Mouse (Mus musculus) megakaryocyte, embryonic 14.5 days (primary cell): ENCODE data around the gene Sema6b. TPM values are rescaled to one million over a fixed set of nuclear protein-coding genes. Genes with fewer than 3 reads are reported as not detected.
"Not testable (repeated sequence)": the region's sequence is repeated elsewhere in the genome, so short reads cannot be mapped to it uniquely, and the experiment has no call there.

Source experiments
- H3K27me3 ChIP-seq: replicated peaks from 2 replicates; pipeline ENCODE3; 2012; ENCODE audit warnings: inconsistent platforms
- H3K36me3 ChIP-seq: replicated peaks from 2 replicates; pipeline ENCODE3; 2012; ENCODE audit warnings: low read length, inconsistent platforms, mixed read lengths
- H3K4me1 ChIP-seq: 2 replicates; pipeline ENCODE4 v1.6.1; 2012; ENCODE audit warnings: inconsistent platforms
- H3K4me3 ChIP-seq: replicated peaks from 2 replicates; pipeline ENCODE3; 2012; ENCODE audit warnings: moderate library complexity, mild to moderate bottlenecking, inconsistent platforms
- H3K9me3 ChIP-seq: 2 replicates; pipeline ENCODE4 v1.6.1; 2012; ENCODE audit warnings: inconsistent platforms
- FLI1 ChIP-seq: IDR thresholded peaks from 2 replicates; pipeline ENCODE4 v1.6.1; 2012; ENCODE audit warnings: low read length, inconsistent platforms, mixed read lengths
- GATA1 ChIP-seq: IDR thresholded peaks from 3 replicates; pipeline ENCODE4 v1.6.1; 2012; ENCODE audit warnings: mixed read lengths, low read length, inconsistent platforms, borderline replicate concordance
- polyA plus RNA-seq: library from polyadenylated mRNA; stranded (reverse); fragments of >175 nt; gene quantifications from 2 replicates; pipeline ENCODE4 v1.2.3, GENCODE M21; 2012; ENCODE audit warnings: low replicate concordance; ENCODE audit not compliant: insufficient read depth

Sema6b gene
- polyA plus RNA-seq, 1 experiment: 19.4 TPM

DNA sequence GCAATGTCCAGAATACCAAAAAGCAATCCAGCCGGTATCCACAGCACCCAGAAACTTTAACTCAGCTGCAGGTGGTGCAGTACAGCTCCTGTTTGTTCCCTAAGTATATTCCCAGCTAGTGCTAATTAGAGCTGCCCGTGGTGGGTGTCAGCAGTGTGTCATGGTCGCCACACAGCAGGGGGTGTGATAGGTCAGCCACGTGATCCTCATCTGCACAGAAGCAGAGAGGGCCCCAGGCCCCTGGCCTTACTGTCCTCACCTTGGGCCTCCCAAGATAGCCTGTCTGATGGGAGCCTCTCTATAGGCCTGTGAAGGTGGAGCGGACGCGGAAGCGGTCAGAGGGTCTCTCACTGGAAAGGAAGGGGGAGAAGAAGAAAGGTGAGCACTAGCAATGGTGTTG is 42.0 kb downstream of the Sema6b start:
- no peaks in the 10 kb centered on the region for H3K27me3 ChIP-seq
- TF ChIP-seq FLI1 (no peak), GATA1 (no peak)
- peaks cover 27% of the 10 kb centered on the region for H3K4me1 ChIP-seq
- peaks cover 95% of the 10 kb centered on the region for H3K36me3 ChIP-seq
- H3K9me3 ChIP-seq: no peaks in the 10 kb centered on the region
- H3K4me3 ChIP-seq: no peak overlapping the region

DNA sequence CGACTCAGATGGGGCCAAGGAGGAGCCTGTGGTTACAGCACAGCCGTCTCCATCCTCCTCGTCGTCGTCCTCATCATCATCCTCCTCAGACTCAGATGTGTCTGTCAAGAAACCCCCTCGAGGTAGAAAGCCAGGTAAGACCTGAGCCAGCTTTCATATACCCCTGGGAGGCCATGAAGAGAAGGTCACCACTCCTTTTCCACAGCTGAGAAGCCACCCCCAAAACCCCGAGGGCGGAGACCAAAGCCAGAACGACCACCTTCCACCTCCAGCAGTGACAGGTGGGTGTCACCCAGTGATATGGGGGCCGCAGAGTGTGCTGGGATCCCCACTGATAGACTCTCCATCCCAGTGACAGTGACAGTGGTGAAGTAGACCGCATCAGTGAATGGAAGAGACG is 43.3 kb downstream of the Sema6b start:
- no peaks in the 10 kb centered on the region for H3K9me3 ChIP-seq
- peaks cover 19% of the 10 kb centered on the region for H3K4me1 ChIP-seq
- peaks cover 90% of the 10 kb centered on the region for H3K36me3 ChIP-seq
- H3K4me3 ChIP-seq: no peak overlapping the region
- no peak for TF ChIP-seq GATA1
- TF ChIP-seq FLI1: no peak
- no peaks in the 10 kb centered on the region for H3K27me3 ChIP-seq

GRCm38 (mm10) chr17:56092794-56093193 is 47.3 kb downstream of the Sema6b start:
- no peaks in the 10 kb centered on the region for H3K9me3 ChIP-seq
- TF ChIP-seq GATA1: no peak
- no peak for TF ChIP-seq FLI1
- H3K4me1 ChIP-seq: peaks cover 30% of the 10 kb centered on the region
- no peaks in the 10 kb centered on the region for H3K27me3 ChIP-seq
- no peak overlapping the region for H3K4me3 ChIP-seq
- peaks cover 84% of the 10 kb centered on the region for H3K36me3 ChIP-seq

- H3K9me3 ChIP-seq: no peaks in the 10 kb centered on the region
- H3K4me1 ChIP-seq: peaks cover 32% of the 10 kb centered on the region
- no peaks in the 10 kb centered on the region for H3K27me3 ChIP-seq
- TF ChIP-seq GATA1: no peak
- no peak for TF ChIP-seq FLI1
- H3K4me3 ChIP-seq: no peak overlapping the region
- H3K36me3 ChIP-seq: peaks cover 84% of the 10 kb centered on the region
Observed at GRCm38 (mm10) chr17:56092312-56092711, 47.8 kb downstream of the Sema6b start.

GRCm38 (mm10) chr17:56080781-56081585 is 59.2 kb downstream of the Sema6b start:
- H3K27me3 ChIP-seq: no peaks in the 10 kb centered on the region
- TF ChIP-seq FLI1 (no peak), GATA1 (no peak)
- H3K9me3 ChIP-seq: no peaks in the 10 kb centered on the region
- H3K36me3 ChIP-seq: peaks cover 46% of the 10 kb centered on the region
- peaks cover 52% of the 10 kb centered on the region for H3K4me1 ChIP-seq
- H3K4me3 ChIP-seq: peak overlapping the region; percentile 93

DNA sequence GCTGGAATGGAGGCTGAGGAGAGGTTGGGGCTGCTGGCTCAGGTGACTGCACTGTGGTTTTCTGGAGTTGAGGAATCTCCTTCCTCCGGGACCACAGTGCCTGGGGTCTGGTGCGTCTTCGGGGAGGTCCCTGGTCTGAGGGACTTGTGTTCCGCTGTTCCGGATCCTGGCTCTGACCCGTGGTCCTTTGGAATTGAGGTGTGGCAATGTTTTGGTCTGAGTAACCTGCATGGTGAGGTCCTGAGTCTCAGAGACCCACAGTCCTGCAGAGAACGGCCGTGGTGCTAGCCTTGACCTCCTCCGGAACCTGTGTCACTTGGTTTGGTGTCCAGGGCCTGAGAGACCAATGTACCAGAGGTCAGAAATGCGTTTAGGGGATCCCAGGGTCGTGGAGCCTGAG is 60.2 kb downstream of the Sema6b start:
- H3K4me3 ChIP-seq: peak overlapping the region; percentile 93
- no peaks in the 10 kb centered on the region for H3K27me3 ChIP-seq
- peaks cover 62% of the 10 kb centered on the region for H3K4me1 ChIP-seq
- peaks cover 36% of the 10 kb centered on the region for H3K36me3 ChIP-seq
- H3K9me3 ChIP-seq: no peaks in the 10 kb centered on the region
- TF ChIP-seq FLI1: no peak
- no peak for TF ChIP-seq GATA1

- H3K27me3 ChIP-seq: no peaks in the 10 kb centered on the region
- no peaks in the 10 kb centered on the region for H3K9me3 ChIP-seq
- H3K4me1 ChIP-seq: peaks cover 60% of the 10 kb centered on the region
- TF ChIP-seq GATA1: no peak
- no peak for TF ChIP-seq FLI1
- peaks cover 29% of the 10 kb centered on the region for H3K36me3 ChIP-seq
- peak within 1 kb of the TSS; percentile 93 for H3K4me3 ChIP-seq
Observed at GRCm38 (mm10) chr17:56078880-56079795, 61.0 kb downstream of the Sema6b start, which contains the start of gene Hdgfl2. Gene Hdgfl2 (plus strand): TSS chr17:56079634.

DNA sequence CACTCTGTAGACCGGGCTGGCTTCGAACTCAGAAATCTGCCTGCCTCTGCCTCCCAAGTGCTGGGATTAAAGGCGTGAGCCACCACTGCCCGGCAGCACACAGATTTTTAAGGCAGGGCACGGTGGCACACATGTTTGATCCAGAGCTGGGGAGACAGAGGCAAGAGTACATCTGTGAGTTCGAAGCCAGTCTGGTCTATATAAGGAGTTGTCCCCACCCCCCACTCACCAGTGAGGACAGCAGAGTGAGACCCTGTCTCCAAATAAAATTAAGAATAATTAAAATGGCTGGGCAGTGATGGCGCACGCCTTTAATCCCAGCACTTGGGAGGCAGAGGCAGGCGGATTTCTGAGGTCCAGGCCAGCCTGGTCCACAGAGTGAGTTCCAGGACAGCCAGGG is 61.8 kb downstream of the Sema6b start:
- peaks cover 64% of the 10 kb centered on the region for H3K4me1 ChIP-seq
- H3K27me3 ChIP-seq, H3K9me3 ChIP-seq: not testable (repeated sequence)
- peaks cover 25% of the 10 kb centered on the region for H3K36me3 ChIP-seq
- H3K4me3 ChIP-seq: peak overlapping the region; percentile 93

GRCm38 (mm10) chr17:56077523-56077922 is 62.6 kb downstream of the Sema6b start:
- TF ChIP-seq FLI1 (no peak), GATA1 (no peak)
- Histone ChIP-seq H3K9me3 (no peaks in the 10 kb centered on the region), H3K36me3 (peaks cover 25% of the 10 kb centered on the region), H3K27me3 (no peaks in the 10 kb centered on the region), H3K4me3 (no peak overlapping the region), H3K4me1 (peaks cover 65% of the 10 kb centered on the region)

GRCm38 (mm10) chr17:56074827-56075208 is 65.3 kb downstream of the Sema6b start, which contains the start of gene Ubxn6:
Gene Ubxn6 (minus strand): TSS chr17:56075028.
- H3K27me3 ChIP-seq: no peaks in the 10 kb centered on the region
- H3K36me3 ChIP-seq: peaks cover 38% of the 10 kb centered on the region
- H3K4me3 ChIP-seq: peak within 1 kb of the TSS; percentile 94
- no peaks in the 10 kb centered on the region for H3K9me3 ChIP-seq
- H3K4me1 ChIP-seq: peaks cover 52% of the 10 kb centered on the region
- TF ChIP-seq GATA1: no peak
- 0 out of 2 replicates have a peak, but pooled peaks have one; percentile 25 for TF ChIP-seq FLI1
